Mouse (Mus musculus): Measurements from ENCODE around the gene Gm21860.
"Not testable (repeated sequence)": the region's sequence is repeated elsewhere in the genome, so short reads cannot be mapped to it uniquely, and the experiment has no call there.

GRCm38 (mm10) chrY:90739531-90740012 is 15.0 kb downstream of the Gm21860 start:
- not testable (repeated sequence) for TF ChIP-seq POLR2A (IDR thresholded peaks at IDR 0.05; ENCODE audit: borderline replicate concordance, insufficient read depth, low read length); CTCF (IDR thresholded peaks at IDR 0.05; ENCODE audit: borderline replicate concordance, insufficient read depth, low read depth, low read length)

All from cerebellum, adult 2 months (tissue).